Mouse (Mus musculus) heart, embryonic 10.5 days (tissue): ENCODE measurements around the gene Prkch. TPM values are rescaled to one million over a fixed set of nuclear protein-coding genes. Genes with fewer than 3 reads are reported as not detected.
"Not testable (repeated sequence)": the region's sequence is repeated elsewhere in the genome, so short reads cannot be mapped to it uniquely, and the experiment has no call there.

Source experiments
- DNase-seq: peaks from one replicate; pipeline ENCODE4 v3.0.0-alpha.2; 2017; ENCODE audit warnings: low spot score
- H3K27ac ChIP-seq: fragments of 300-500 bp; sonication (generic); 2 replicates; pipeline ENCODE4 v1.5.1; 2016; ENCODE audit warnings: mild to moderate bottlenecking
- H3K27me3 ChIP-seq: fragments of 300-500 bp; sonication (generic); 2 replicates; pipeline ENCODE4 v1.6.1; 2016; ENCODE audit warnings: mild to moderate bottlenecking; ENCODE audit not compliant: poor library complexity, insufficient read depth, severe bottlenecking
- H3K36me3 ChIP-seq: fragments of 300-500 bp; sonication (generic); 2 replicates; pipeline ENCODE4 v1.6.1; 2016; ENCODE audit warnings: mild to moderate bottlenecking, moderate library complexity
- H3K4me1 ChIP-seq: fragments of 300-500 bp; sonication (generic); 2 replicates; pipeline ENCODE4 v1.6.1; 2016; ENCODE audit warnings: mild to moderate bottlenecking
- H3K4me3 ChIP-seq: fragments of 300-500 bp; sonication (generic); 2 replicates; pipeline ENCODE4 v1.5.1; 2016; ENCODE audit warnings: mild to moderate bottlenecking, moderate library complexity
- H3K9me3 ChIP-seq: fragments of 300-500 bp; sonication (generic); 2 replicates; pipeline ENCODE4 v1.6.1; 2016; ENCODE audit warnings: mild to moderate bottlenecking, moderate library complexity
- WGBS: fragments of 180-500 bp; shearing (Covaris S2); methylation state at CpG from one replicate; pipeline ENCODE4 v1.1.7; 2016; 5-methylcytosine and 5-hydroxymethylcytosine counted together
- polyA plus RNA-seq: library from polyadenylated mRNA; unstranded; fragments of >200 nt; fragmentation: Nextera tagmentation; extraction: Ambion mirVana; gene quantifications from 2 replicates; pipeline ENCODE4 v1.2.1, GENCODE M21; 2016

Prkch gene
- polyA plus RNA-seq, 1 experiment from 2014 or later = 16.9 TPM

GRCm38 (mm10) chr12:73558525-73559195 is 25.9 kb upstream of the Prkch start:
- no peak for DNase-seq

DNA sequence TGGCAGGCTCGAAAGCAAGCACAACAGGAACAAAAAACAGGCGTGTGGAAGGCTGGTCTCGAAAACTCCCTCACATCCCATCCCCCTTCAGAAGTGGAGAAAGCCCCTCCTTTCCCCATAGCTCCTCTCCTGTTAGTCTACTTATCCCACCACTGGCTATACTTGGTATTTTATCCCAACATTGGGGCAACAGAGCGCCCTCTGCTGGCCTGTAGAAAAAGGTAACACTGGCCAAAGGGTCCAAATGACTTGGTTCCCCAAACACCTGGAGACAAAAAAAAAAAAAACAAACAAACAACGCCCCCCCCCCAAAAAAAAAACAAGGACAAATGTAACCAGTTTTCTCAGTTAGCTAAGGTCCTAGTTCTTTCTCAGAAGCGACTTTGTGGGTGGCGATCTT is 24.5 kb upstream of the Prkch start:
- 41% methylated on average over 7 of the region's 7 CpGs for WGBS

More at GRCm38 (mm10) chr12:73558525-73559195, 25.9 kb upstream of the Prkch start:
- no peaks in the 10 kb centered on the region for H3K4me1 ChIP-seq
- H3K27me3 ChIP-seq = no peaks in the 10 kb centered on the region
- H3K36me3 ChIP-seq = no peaks in the 10 kb centered on the region
- 93% methylated on average over 20 of the region's 20 CpGs for WGBS
- H3K27ac ChIP-seq = no peak overlapping the region
- H3K4me3 ChIP-seq = no peak overlapping the region
- H3K9me3 ChIP-seq = no peaks in the 10 kb centered on the region

DNA sequence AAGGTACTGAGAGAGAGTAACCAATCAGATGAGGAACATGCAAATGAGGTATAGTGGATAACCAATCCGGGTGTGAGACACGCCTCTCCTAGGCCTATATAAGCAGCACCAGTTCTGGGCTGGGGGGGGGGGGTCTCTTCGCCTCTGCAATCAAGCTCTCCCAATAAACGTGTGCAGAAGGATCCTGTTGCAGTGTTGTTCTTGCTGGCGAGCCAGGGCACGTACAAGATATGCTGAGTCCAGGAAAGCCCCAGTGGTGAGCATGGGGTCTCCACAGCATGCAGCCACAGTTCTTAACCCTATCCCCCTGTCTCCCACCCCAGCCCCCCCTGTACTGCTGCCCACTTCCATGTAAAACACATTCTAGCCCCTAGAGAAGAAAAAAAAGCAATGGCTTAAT is 21.5 kb upstream of the Prkch start:
- WGBS = 77% methylated on average over 6 of the region's 6 CpGs
- not testable (repeated sequence) for H3K4me3 ChIP-seq

More for the DNA sequence above, 24.5 kb upstream of the Prkch start:
- Histone ChIP-seq H3K4me1 (peaks cover 4% of the 10 kb centered on the region; the same call in 1 of the 2 replicates), H3K36me3 (no peaks in the 10 kb centered on the region), H3K9me3 (no peaks in the 10 kb centered on the region), H3K4me3 (no peak overlapping the region), H3K27ac (no peak overlapping the region), H3K27me3 (no peaks in the 10 kb centered on the region)
- DNase-seq = no peak

GRCm38 (mm10) chr12:73564176-73564575 is 20.4 kb upstream of the Prkch start:
- DNase-seq = no peak
- no peak overlapping the region for H3K27ac ChIP-seq
- no peak overlapping the region for H3K4me3 ChIP-seq
- no peaks in the 10 kb centered on the region for H3K9me3 ChIP-seq
- 0 out of 2 replicates have a peak, but pooled peaks cover 4% of the 10 kb centered on the region for H3K27me3 ChIP-seq
- H3K36me3 ChIP-seq = no peaks in the 10 kb centered on the region
- WGBS = 15% methylated on average over 10 of the region's 10 CpGs
- H3K4me1 ChIP-seq = peaks cover 8% of the 10 kb centered on the region

More for the DNA sequence above, 21.5 kb upstream of the Prkch start:
- not testable (repeated sequence) for H3K36me3 ChIP-seq, H3K27me3 ChIP-seq, H3K27ac ChIP-seq, H3K9me3 ChIP-seq, H3K4me1 ChIP-seq, DNase-seq

DNA sequence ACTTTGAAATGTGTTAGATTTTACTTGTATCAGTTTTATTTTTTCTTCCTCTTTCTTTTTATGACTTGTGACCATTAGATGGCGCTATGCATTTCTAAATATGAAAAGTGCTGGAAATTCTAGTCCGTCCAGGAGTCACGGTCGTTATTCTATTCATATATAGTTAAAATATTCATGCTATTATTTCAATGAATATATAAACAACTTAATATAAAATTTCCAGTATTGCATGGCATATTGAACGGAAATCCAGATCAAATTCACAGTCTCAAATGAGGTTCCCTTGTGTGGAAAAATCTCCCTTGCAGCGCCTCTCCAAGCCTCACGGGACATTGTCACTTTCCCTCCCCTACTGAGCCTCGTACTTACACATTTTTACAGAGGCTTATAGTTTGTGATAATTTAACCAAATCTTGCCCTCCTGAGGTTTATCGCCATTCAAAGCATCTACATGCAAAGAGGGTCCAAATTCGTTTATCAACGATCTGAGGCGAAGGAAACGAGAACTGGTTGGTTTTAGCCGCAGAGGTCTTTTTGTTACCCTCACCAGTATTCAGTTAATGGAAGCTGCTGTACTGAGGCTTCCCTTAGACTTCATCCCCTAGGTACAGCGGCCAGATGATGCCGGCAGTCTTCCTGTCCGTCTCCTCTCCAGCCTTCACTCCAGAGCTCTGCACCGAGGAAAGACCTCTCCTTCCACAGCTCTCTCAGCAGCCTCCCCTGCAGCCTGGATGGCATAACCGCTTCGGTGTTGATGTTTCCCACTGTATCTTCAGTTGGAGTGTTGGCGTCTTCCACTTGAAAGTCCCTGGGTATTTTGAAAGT is 19.6 kb upstream of the Prkch start:
- Histone ChIP-seq H3K4me3 (peak overlapping the region; percentile 55), H3K4me1 (peaks cover 8% of the 10 kb centered on the region), H3K27me3 (0 out of 2 replicates have a peak, but pooled peaks cover 4% of the 10 kb centered on the region), H3K27ac (peak overlapping the region; percentile 59; the same call in 1 of the 2 replicates), H3K9me3 (no peaks in the 10 kb centered on the region), H3K36me3 (no peaks in the 10 kb centered on the region)
- WGBS = 19% methylated on average over 21 of the region's 21 CpGs
- DNase-seq = no peak

DNA sequence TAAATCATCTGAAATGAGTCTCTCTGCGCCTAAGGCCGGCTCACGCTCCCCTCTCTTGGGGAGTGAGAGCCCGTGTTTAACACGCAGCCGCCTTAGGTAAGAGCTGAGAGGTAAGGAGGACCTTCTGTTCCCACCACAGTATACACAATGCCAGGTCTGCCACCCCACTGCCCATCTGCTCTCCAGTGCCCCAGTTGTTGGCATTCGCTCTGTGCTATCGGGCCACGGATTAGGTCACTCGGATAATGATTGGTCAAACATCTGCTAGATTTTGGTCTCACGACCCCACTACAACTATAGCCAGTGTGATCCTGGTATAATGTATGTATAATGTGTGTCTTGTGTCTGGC is 19.0 kb upstream of the Prkch start:
- Histone ChIP-seq H3K27ac (peak overlapping the region; percentile 59; the same call in 1 of the 2 replicates), H3K36me3 (no peaks in the 10 kb centered on the region), H3K4me1 (peaks cover 8% of the 10 kb centered on the region), H3K4me3 (peak overlapping the region; percentile 55), H3K9me3 (no peaks in the 10 kb centered on the region), H3K27me3 (0 out of 2 replicates have a peak, but pooled peaks cover 4% of the 10 kb centered on the region)
- 60% methylated on average over 11 of the region's 11 CpGs for WGBS
- DNase-seq = no peak

DNA sequence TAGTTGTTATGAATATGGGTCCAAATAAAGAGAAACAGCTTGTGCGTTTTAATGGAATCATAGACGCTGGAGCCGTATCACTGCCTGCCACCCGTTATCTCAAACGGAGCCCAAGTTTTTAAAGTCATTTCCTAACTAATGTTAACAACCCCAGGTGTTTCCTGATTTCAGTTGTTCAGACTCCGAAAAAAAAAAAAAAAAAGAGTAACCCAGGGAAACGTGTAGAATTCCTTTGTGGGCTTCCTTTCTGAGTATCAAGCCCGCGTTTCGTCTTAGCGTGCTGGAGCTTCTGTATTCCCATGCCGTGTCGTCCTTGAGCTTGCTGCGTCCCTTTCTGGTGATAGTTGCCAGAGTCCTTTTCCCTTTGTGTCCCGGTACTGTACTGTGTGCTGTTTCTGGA is 10.0 kb upstream of the Prkch start:
- Histone ChIP-seq H3K27ac (peak overlapping the region; percentile 26; the same call in 1 of the 2 replicates), H3K27me3 (0 out of 2 replicates have a peak, but pooled peaks cover under 1% of the 10 kb centered on the region), H3K36me3 (no peaks in the 10 kb centered on the region), H3K4me3 (no peak overlapping the region), H3K9me3 (no peaks in the 10 kb centered on the region), H3K4me1 (0 out of 2 replicates have a peak, but pooled peaks cover 4% of the 10 kb centered on the region)
- 55% methylated on average over 15 of the region's 15 CpGs for WGBS
- no peak for DNase-seq

- Histone ChIP-seq H3K4me3 (no peak overlapping the region), H3K9me3 (no peaks in the 10 kb centered on the region), H3K36me3 (no peaks in the 10 kb centered on the region), H3K4me1 (0 out of 2 replicates have a peak, but pooled peaks cover 4% of the 10 kb centered on the region), H3K27ac (no peak overlapping the region), H3K27me3 (peaks cover 8% of the 10 kb centered on the region; the same call in 1 of the 2 replicates)
- 60% methylated on average over 6 of the region's 6 CpGs for WGBS
- DNase-seq = no peak
Observed at GRCm38 (mm10) chr12:73578141-73578540, 6.5 kb upstream of the Prkch start.

DNA sequence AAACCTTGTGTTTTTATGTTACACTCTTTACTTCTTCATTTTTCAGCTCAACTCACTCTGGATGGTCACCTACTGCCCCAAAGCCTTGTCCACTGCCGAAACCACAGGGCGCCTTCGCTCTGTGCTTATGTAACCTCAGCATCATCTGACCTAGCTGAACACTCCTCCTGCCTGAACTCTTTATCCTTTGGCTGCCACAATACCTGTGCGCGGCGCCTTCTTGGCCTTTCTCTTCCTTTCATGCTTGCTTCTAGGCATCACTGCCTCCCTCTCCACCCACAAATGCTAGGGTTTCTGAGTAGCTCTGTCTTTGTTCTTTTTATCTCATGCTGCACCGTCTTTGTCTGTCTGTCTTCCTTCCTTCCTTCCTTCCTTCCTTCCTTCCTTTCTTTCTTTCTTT is 3.8 kb upstream of the Prkch start:
- WGBS = 76% methylated on average over 7 of the region's 7 CpGs
- Histone ChIP-seq H3K36me3 (no peaks in the 10 kb centered on the region), H3K27ac (no peak overlapping the region), H3K4me3 (no peak overlapping the region), H3K4me1 (peaks cover 7% of the 10 kb centered on the region), H3K27me3 (peaks cover 22% of the 10 kb centered on the region; the same call in 1 of the 2 replicates), H3K9me3 (no peaks in the 10 kb centered on the region)
- DNase-seq = no peak

DNA sequence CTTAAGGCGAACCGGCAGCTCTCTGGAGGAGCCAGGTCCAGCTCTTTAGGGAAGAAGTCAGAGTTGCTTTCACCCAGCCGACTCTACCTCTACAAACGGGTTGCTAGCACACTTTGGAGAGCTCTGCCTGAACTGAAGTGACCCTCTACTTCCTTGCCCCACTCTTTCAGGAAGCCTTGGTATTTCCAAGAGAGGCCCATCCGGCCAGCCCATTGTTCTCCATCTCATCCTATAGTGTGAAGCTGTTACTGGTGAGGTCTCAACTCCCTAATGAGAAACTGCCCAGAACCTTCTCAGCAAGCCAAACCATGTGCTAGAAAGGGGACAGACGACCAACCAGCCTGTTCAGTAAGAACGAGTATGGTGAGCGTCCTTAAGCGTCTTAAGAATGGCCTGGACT is 1.3 kb upstream of the Prkch start:
- WGBS = 64% methylated on average over 9 of the region's 9 CpGs
- peak; percentile 76 for DNase-seq
- H3K27me3 ChIP-seq = peaks cover 37% of the 10 kb centered on the region
- H3K36me3 ChIP-seq = no peaks in the 10 kb centered on the region
- H3K27ac ChIP-seq = peak overlapping the region; percentile 38; the same call in 1 of the 2 replicates
- peaks cover 12% of the 10 kb centered on the region for H3K4me1 ChIP-seq
- H3K9me3 ChIP-seq = no peaks in the 10 kb centered on the region
- no peak overlapping the region for H3K4me3 ChIP-seq

DNA sequence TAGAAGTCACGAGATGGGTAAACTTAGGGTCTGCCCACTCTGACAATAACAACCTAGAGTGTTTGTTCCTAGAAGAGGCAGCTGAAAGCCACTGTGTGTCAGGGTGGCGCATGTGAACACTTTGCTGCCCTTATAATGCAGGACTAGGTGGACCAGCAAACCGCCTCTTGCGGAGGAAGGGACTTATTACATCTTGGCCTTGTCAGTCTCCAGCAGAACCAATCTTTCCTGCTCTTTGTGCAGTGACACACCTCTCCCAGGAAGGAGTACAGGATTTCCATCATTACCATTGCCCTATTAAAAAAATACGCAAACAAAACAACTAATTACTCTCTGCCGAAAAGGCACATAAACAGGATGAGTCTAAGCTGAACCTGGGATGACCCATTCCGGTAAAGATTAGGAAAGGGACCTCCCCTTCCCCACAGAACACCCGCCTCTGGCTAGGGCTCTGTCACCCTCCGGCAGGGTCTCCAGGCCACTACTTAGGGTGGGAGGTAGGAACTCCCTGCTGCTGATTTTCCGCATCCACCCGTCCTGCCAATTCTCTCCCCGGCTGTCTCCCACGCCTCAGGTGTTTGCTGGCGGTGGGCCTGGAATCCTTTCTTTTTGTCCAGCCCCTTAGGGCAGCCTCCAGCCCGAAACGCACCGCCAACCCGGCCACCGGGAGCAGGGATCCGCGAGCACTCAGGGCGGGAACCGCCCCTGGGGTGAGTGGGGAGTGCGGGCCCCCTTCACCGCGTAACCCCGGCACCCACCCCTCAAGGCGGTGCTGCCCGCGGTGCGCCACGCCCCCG is 585 bp upstream of the Prkch start:
- no peaks in the 10 kb centered on the region for H3K36me3 ChIP-seq
- peak; percentile 73 for DNase-seq
- H3K27ac ChIP-seq = peak overlapping the region; percentile 91
- H3K9me3 ChIP-seq = no peaks in the 10 kb centered on the region
- WGBS = 3% methylated on average over 33 of the region's 33 CpGs
- H3K4me3 ChIP-seq = peak overlapping the region; percentile 80
- H3K27me3 ChIP-seq = peaks cover 37% of the 10 kb centered on the region
- H3K4me1 ChIP-seq = peaks cover 12% of the 10 kb centered on the region

GRCm38 (mm10) chr12:73585241-73585801 is 725 bp downstream of the Prkch start:
- no peaks in the 10 kb centered on the region for H3K36me3 ChIP-seq
- H3K9me3 ChIP-seq = no peaks in the 10 kb centered on the region
- peaks cover 12% of the 10 kb centered on the region for H3K4me1 ChIP-seq
- peak overlapping the region; percentile 91 for H3K27ac ChIP-seq
- peaks cover 33% of the 10 kb centered on the region for H3K27me3 ChIP-seq
- H3K4me3 ChIP-seq = peak overlapping the region; percentile 80
- under 1% methylated on average over 33 of the region's 33 CpGs for WGBS
- DNase-seq = no peak
